Mouse (Mus musculus) ES-E14 (cell line): ENCODE results near the gene Fyn. TPM values are rescaled to one million over a fixed set of nuclear protein-coding genes. Genes with fewer than 3 reads are reported as not detected.

Experiments
- DNase-seq: peaks from one replicate; pipeline ENCODE4 v3.0.0-alpha.2; 2013; ENCODE audit warnings: low read depth, low spot score
- H3K27ac ChIP-seq: 2 replicates; pipeline ENCODE4 v1.5.1; 2012; ENCODE audit warnings: low read depth, mild to moderate bottlenecking, low read length, moderate library complexity, mixed read lengths; ENCODE audit not compliant: poor library complexity, insufficient read depth, severe bottlenecking
- H3K36me3 ChIP-seq: 2 replicates; pipeline ENCODE4 v1.6.1; 2012; ENCODE audit warnings: mild to moderate bottlenecking, low read length, moderate library complexity, mixed read lengths; ENCODE audit not compliant: control insufficient read depth, poor library complexity, insufficient read depth, severe bottlenecking
- H3K4me1 ChIP-seq, 2 experiments: fragments of 150-350 bp in 1 of 2; sonication (generic) in 1 of 2; 2 replicates each; pipeline ENCODE4 v1.6.1; 2012; ENCODE audit warnings: low read length in 2 of 2, mild to moderate bottlenecking in 1 of 2, mixed read lengths in 1 of 2; ENCODE audit not compliant: control insufficient read depth in 2 of 2, insufficient read depth in 2 of 2, poor library complexity in 1 of 2
- H3K4me3 ChIP-seq, 2 experiments: fragments of 150-350 bp in 1 of 2; sonication (generic) in 1 of 2; 2 replicates each; pipeline ENCODE4 v1.5.1; 2012; ENCODE audit warnings: low read length in 2 of 2, low read depth in 1 of 2, mild to moderate bottlenecking in 1 of 2, mixed read lengths in 1 of 2; ENCODE audit not compliant: insufficient read depth in 1 of 2, poor library complexity in 1 of 2, severe bottlenecking in 1 of 2
- H3K9ac ChIP-seq: 2 replicates; pipeline ENCODE4 v1.6.1; 2012; ENCODE audit warnings: low read depth, mild to moderate bottlenecking, low read length, mixed read lengths; ENCODE audit not compliant: poor library complexity, insufficient read depth, severe bottlenecking
- H3K9me3 ChIP-seq: fragments of 150-350 bp; sonication (generic); 2 replicates; pipeline ENCODE4 v1.6.1; 2012; ENCODE audit warnings: low read depth, mild to moderate bottlenecking, low read length; ENCODE audit not compliant: control insufficient read depth, insufficient read depth
- CHD2 ChIP-seq: IDR thresholded peaks from 2 replicates; pipeline ENCODE4 v1.6.1; 2014; ENCODE audit warnings: mild to moderate bottlenecking, low read depth, low read length, inconsistent platforms
- HCFC1 ChIP-seq: IDR thresholded peaks from 2 replicates; pipeline ENCODE4 v1.6.1; 2012; ENCODE audit warnings: low read length, inconsistent platforms, borderline replicate concordance; ENCODE audit not compliant: insufficient read depth
- MAFK ChIP-seq: IDR thresholded peaks from 2 replicates; pipeline ENCODE4 v1.6.1; 2014; ENCODE audit warnings: mild to moderate bottlenecking, low read depth, low read length, inconsistent platforms; ENCODE audit not compliant: insufficient read depth
- ZC3H11A ChIP-seq: IDR thresholded peaks from 2 replicates; pipeline ENCODE4 v1.6.1; 2012; ENCODE audit warnings: low read depth, mild to moderate bottlenecking, inconsistent platforms, low read length, borderline replicate concordance
- ZNF384 ChIP-seq: IDR thresholded peaks from 2 replicates; pipeline ENCODE4 v1.6.1; 2012; ENCODE audit warnings: low read depth, low read length, inconsistent platforms
- in situ Hi-C, 2 experiments: fragments of 600-800 bp; cut with MboI; formaldehyde crosslinking; loops; one replicate each; pipeline ENCODE4 v1.15.1; 2025; ENCODE audit warnings: low sequenced_read_pairs in 2 of 2, inconsistent platforms in 1 of 2; ENCODE audit not compliant: unreplicated experiment in 2 of 2
- total RNA-seq: library from RNA; depleted of rRNA; stranded (reverse); fragments of 300-350 nt; gene quantifications from 2 replicates; pipeline ENCODE4 v1.2.3, GENCODE M21; 2012

The Fyn gene
- total RNA-seq, 1 experiment = 14.6 TPM

GRCm38 (mm10) chr10:39583718-39584117 is 215.1 kb downstream of the Fyn start:
- TF ChIP-seq ZC3H11A (no peak), CHD2 (no peak), HCFC1 (no peak), ZNF384 (no peak), MAFK (no peak)
- Histone ChIP-seq H3K4me3 (no peak overlapping the region), H3K9ac (no peak overlapping the region), H3K4me1 (peaks cover 0 to 3% of the 10 kb centered on the region in 2 experiments; a peak in 1 of 4 replicates), H3K27ac (no peak overlapping the region), H3K9me3 (no peaks in the 10 kb centered on the region), H3K36me3 (no peaks in the 10 kb centered on the region)
- DNase-seq = no peak
- in situ Hi-C loops = no loop called here

DNA sequence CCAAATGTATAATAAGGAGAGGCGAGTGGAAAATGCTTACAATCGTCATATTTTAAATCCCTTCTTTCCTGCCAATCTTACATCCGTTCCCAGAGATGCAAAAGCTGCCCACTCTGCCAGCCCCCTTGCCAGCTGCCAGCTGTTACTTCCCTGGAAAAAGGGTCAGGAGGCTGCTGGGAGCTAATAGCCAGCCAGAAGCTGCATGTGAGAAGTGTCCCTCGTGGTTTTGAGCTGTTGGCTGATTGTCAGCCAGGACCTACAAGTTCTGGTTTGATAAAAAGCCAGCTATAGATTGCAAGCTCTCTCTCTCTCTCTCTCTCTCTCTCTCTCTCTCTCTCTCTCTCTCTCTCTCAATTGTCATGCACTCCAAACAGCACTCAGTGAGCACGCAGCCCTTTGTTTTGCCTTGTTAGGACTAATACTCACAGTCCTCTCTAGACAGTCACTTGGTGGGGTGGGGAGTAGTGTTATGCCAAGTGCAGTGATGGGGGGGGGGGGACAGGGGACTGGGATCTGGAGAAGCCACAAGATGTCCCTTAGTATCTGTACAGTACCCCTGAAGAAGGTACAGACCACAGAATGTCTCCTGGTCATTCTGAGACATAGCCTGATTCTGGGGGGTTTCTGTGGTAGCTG is 218.8 kb downstream of the Fyn start:
- Histone ChIP-seq H3K9ac (no peak overlapping the region), H3K27ac (no peak overlapping the region), H3K9me3 (no peaks in the 10 kb centered on the region), H3K4me1 (peaks cover 5 to 14% of the 10 kb centered on the region in 2 experiments), H3K4me3 (no peak overlapping the region), H3K36me3 (no peaks in the 10 kb centered on the region)
- DNase-seq = no peak
- in situ Hi-C loops = no loop called here
- TF ChIP-seq ZC3H11A (no peak), MAFK (no peak), ZNF384 (no peak), HCFC1 (no peak), CHD2 (no peak)

GRCm38 (mm10) chr10:39587973-39588746 is 219.5 kb downstream of the Fyn start:
- TF ChIP-seq ZC3H11A = no peak
- TF ChIP-seq MAFK = no peak
- no peak for TF ChIP-seq CHD2
- no peak for TF ChIP-seq HCFC1
- no peak for TF ChIP-seq ZNF384
- H3K27ac ChIP-seq = no peak overlapping the region
- in situ Hi-C loops = no loop called here
- DNase-seq = no peak
- peaks cover 5 to 14% of the 10 kb centered on the region in 2 experiments for H3K4me1 ChIP-seq
- no peaks in the 10 kb centered on the region for H3K36me3 ChIP-seq
- H3K9me3 ChIP-seq = no peaks in the 10 kb centered on the region
- no peak overlapping the region for H3K4me3 ChIP-seq
- H3K9ac ChIP-seq = no peak overlapping the region

DNA sequence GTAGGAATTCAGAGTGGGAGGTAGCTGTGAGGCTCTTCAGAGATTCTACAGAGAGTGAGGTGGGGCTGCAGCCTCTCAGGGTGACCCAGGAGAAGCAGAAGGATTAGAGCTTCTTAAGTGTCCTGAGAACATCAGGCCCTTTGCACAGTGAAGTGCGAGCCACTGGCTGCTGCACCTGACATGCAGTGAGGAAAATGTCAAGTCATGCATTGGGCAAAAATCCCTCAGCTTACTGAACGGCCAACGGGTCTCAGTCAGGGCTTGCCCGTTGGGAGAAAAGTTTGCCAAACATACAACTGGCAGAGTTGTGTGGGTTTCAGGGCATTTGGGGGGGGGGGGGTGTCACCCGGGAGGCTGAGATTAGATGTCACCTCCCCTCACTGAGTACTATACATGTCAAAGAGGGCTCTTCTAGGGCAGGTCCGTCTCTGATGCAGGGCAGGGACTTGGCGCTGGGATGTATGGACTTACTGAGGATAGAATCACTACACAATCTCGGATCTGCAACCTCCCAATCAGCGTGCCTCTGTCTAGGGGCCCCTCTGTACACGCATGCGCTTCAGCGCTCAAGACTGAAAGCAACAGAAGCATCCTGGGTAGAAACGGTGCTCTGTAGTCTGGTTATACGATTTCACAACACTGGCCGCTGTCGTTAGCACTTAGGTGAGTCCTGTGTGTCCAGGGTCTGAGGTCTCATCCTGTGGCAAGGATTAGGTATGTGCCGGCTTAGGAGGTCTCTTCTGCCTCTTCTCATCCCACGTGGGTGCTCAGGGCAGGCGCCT is 221.3 kb downstream of the Fyn start:
- peak overlapping the region; percentile 9; the same call in 1 of the 2 replicates for H3K9ac ChIP-seq
- in situ Hi-C loops = no loop called here
- no peak overlapping the region for H3K4me3 ChIP-seq
- H3K27ac ChIP-seq = no peak overlapping the region
- H3K9me3 ChIP-seq = 0 out of 2 replicates have a peak, but pooled peaks cover 4% of the 10 kb centered on the region
- H3K36me3 ChIP-seq = no peaks in the 10 kb centered on the region
- no peak for TF ChIP-seq HCFC1
- TF ChIP-seq MAFK = no peak
- TF ChIP-seq ZC3H11A = no peak
- TF ChIP-seq ZNF384 = no peak
- TF ChIP-seq CHD2 = no peak
- no peak for DNase-seq
- H3K4me1 ChIP-seq = peaks cover 5 to 14% of the 10 kb centered on the region in 2 experiments
